ENCODE assay signal across 32 mouse cellular contexts in genomic region chrX:143216626-143217025, GRCm38 (mm10).
"Had no signal": no experiment of that assay in that cellular context is flagged by ENCODE, and none has a peak within 500 bp of the region (broad histone marks: within the 10 kb centered on the region; RNA-seq: fewer than 3 reads in every experiment).

No protein-coding gene starts in this region.

- DNase-seq: left cerebral cortex, postnatal 4 days; liver; liver, embryonic 13.5 days; liver, postnatal 0 days; lung, adult 18-20 months; lung, adult 2 months; lung, embryonic 14.5 days; lung, postnatal 10 days; lung, postnatal 14 days; lung, postnatal 36 days; lung, postnatal 4 days; midbrain, embryonic 14.5 days had no signal

- H3K4me1 ChIP-seq: limb, embryonic 10.5 days; limb, embryonic 12.5 days; limb, embryonic 13.5 days; limb, embryonic 15.5 days; liver, embryonic 12.5 days; liver, embryonic 13.5 days; liver, embryonic 15.5 days; lung, embryonic 15.5 days; megakaryocyte, embryonic 14.5 days; midbrain, embryonic 10.5 days; midbrain, embryonic 12.5 days; midbrain, embryonic 13.5 days; midbrain, embryonic 15.5 days; neural tube, embryonic 12.5 days had no signal

- ATAC-seq: liver, embryonic 12.5 days; liver, postnatal 0 days; lung, postnatal 0 days; midbrain, embryonic 13.5 days; midbrain, embryonic 15.5 days; midbrain, embryonic 16.5 days had no signal

- H3K4me2 ChIP-seq: limb, embryonic 12.5 days; limb, embryonic 13.5 days; limb, embryonic 15.5 days; liver, embryonic 11.5 days; liver, embryonic 12.5 days; liver, embryonic 13.5 days; liver, embryonic 15.5 days; lung, embryonic 14.5 days; lung, embryonic 15.5 days; midbrain, embryonic 11.5 days; midbrain, embryonic 12.5 days; midbrain, embryonic 13.5 days; midbrain, embryonic 15.5 days; neural tube, embryonic 12.5 days had no signal

- H3K27me3 ChIP-seq: limb, embryonic 12.5 days; limb, embryonic 15.5 days; liver, embryonic 12.5 days; liver, embryonic 13.5 days; liver, embryonic 15.5 days; lung, embryonic 15.5 days; megakaryocyte, embryonic 14.5 days; midbrain, embryonic 13.5 days; midbrain, embryonic 15.5 days; neural tube, embryonic 12.5 days had no signal

- H3K36me3 ChIP-seq: limb, embryonic 10.5 days; limb, embryonic 12.5 days; limb, embryonic 13.5 days; limb, embryonic 15.5 days; liver, embryonic 12.5 days; liver, embryonic 13.5 days; liver, embryonic 15.5 days; lung, embryonic 15.5 days; midbrain, embryonic 10.5 days; midbrain, embryonic 12.5 days; midbrain, embryonic 13.5 days; midbrain, embryonic 15.5 days; neural tube, embryonic 12.5 days had no signal

- H3K4me3 ChIP-seq: limb, embryonic 10.5 days; limb, embryonic 12.5 days; limb, embryonic 13.5 days; limb, embryonic 15.5 days; liver, embryonic 12.5 days; liver, embryonic 13.5 days; liver, embryonic 15.5 days; lung, embryonic 15.5 days; megakaryocyte, embryonic 14.5 days; midbrain, embryonic 10.5 days; midbrain, embryonic 12.5 days; midbrain, embryonic 13.5 days; midbrain, embryonic 15.5 days; myocyte; neural tube, embryonic 12.5 days had no signal

- H3K9me3 ChIP-seq: limb, embryonic 10.5 days; limb, embryonic 12.5 days; limb, embryonic 13.5 days; limb, embryonic 15.5 days; liver, embryonic 12.5 days; liver, embryonic 13.5 days; liver, embryonic 15.5 days; lung, embryonic 15.5 days; megakaryocyte, embryonic 14.5 days; midbrain, embryonic 10.5 days; midbrain, embryonic 12.5 days; midbrain, embryonic 13.5 days; midbrain, embryonic 15.5 days; neural tube, embryonic 12.5 days had no signal

- H3K27ac ChIP-seq: limb, embryonic 10.5 days; limb, embryonic 12.5 days; limb, embryonic 13.5 days; limb, embryonic 15.5 days; liver, embryonic 12.5 days; liver, embryonic 13.5 days; liver, embryonic 14.5 days; liver, embryonic 15.5 days; lung, embryonic 15.5 days; macrophage; midbrain, embryonic 10.5 days; midbrain, embryonic 12.5 days; midbrain, embryonic 13.5 days; midbrain, embryonic 15.5 days; neural tube, embryonic 12.5 days had no signal

- H3K9ac ChIP-seq: limb, embryonic 12.5 days; limb, embryonic 13.5 days; limb, embryonic 15.5 days; liver, embryonic 12.5 days; liver, embryonic 13.5 days; liver, embryonic 14.5 days; liver, embryonic 15.5 days; liver, postnatal 0 days; lung, embryonic 14.5 days; lung, embryonic 15.5 days; midbrain, embryonic 12.5 days; midbrain, embryonic 13.5 days; midbrain, embryonic 15.5 days; neural tube, embryonic 12.5 days had no signal
